Mouse (Mus musculus) ES-E14 (cell line): ENCODE measurements at regions not wholly inside any gene's neighbourhood (a gene's known extent, or its start where the extent isn't known, plus 50 kb on each side); places are given as distances from the start of the nearest gene placed in this dataset.

Experiments used
- DNase-seq: peaks from one replicate; pipeline ENCODE4 v3.0.0-alpha.2; 2013; ENCODE audit warnings: low read depth, low spot score
- H3K27ac ChIP-seq: 2 replicates; pipeline ENCODE4 v1.5.1; 2012; ENCODE audit warnings: low read depth, mild to moderate bottlenecking, low read length, moderate library complexity, mixed read lengths; ENCODE audit not compliant: poor library complexity, insufficient read depth, severe bottlenecking
- H3K36me3 ChIP-seq: 2 replicates; pipeline ENCODE4 v1.6.1; 2012; ENCODE audit warnings: mild to moderate bottlenecking, low read length, moderate library complexity, mixed read lengths; ENCODE audit not compliant: control insufficient read depth, poor library complexity, insufficient read depth, severe bottlenecking
- H3K4me1 ChIP-seq, 2 experiments: fragments of 150-350 bp in 1 of 2; sonication (generic) in 1 of 2; 2 replicates each; pipeline ENCODE4 v1.6.1; 2012; ENCODE audit warnings: low read length in 2 of 2, mild to moderate bottlenecking in 1 of 2, mixed read lengths in 1 of 2; ENCODE audit not compliant: control insufficient read depth in 2 of 2, insufficient read depth in 2 of 2, poor library complexity in 1 of 2
- H3K4me3 ChIP-seq, 2 experiments: fragments of 150-350 bp in 1 of 2; sonication (generic) in 1 of 2; 2 replicates each; pipeline ENCODE4 v1.5.1; 2012; ENCODE audit warnings: low read length in 2 of 2, low read depth in 1 of 2, mild to moderate bottlenecking in 1 of 2, mixed read lengths in 1 of 2; ENCODE audit not compliant: insufficient read depth in 1 of 2, poor library complexity in 1 of 2, severe bottlenecking in 1 of 2
- H3K9ac ChIP-seq: 2 replicates; pipeline ENCODE4 v1.6.1; 2012; ENCODE audit warnings: low read depth, mild to moderate bottlenecking, low read length, mixed read lengths; ENCODE audit not compliant: poor library complexity, insufficient read depth, severe bottlenecking
- H3K9me3 ChIP-seq: fragments of 150-350 bp; sonication (generic); 2 replicates; pipeline ENCODE4 v1.6.1; 2012; ENCODE audit warnings: low read depth, mild to moderate bottlenecking, low read length; ENCODE audit not compliant: control insufficient read depth, insufficient read depth
- CHD2 ChIP-seq: IDR thresholded peaks from 2 replicates; pipeline ENCODE4 v1.6.1; 2014; ENCODE audit warnings: mild to moderate bottlenecking, low read depth, low read length, inconsistent platforms
- HCFC1 ChIP-seq: IDR thresholded peaks from 2 replicates; pipeline ENCODE4 v1.6.1; 2012; ENCODE audit warnings: low read length, inconsistent platforms, borderline replicate concordance; ENCODE audit not compliant: insufficient read depth
- MAFK ChIP-seq: IDR thresholded peaks from 2 replicates; pipeline ENCODE4 v1.6.1; 2014; ENCODE audit warnings: mild to moderate bottlenecking, low read depth, low read length, inconsistent platforms; ENCODE audit not compliant: insufficient read depth
- ZC3H11A ChIP-seq: IDR thresholded peaks from 2 replicates; pipeline ENCODE4 v1.6.1; 2012; ENCODE audit warnings: low read depth, mild to moderate bottlenecking, inconsistent platforms, low read length, borderline replicate concordance
- ZNF384 ChIP-seq: IDR thresholded peaks from 2 replicates; pipeline ENCODE4 v1.6.1; 2012; ENCODE audit warnings: low read depth, low read length, inconsistent platforms
- in situ Hi-C, 2 experiments: fragments of 600-800 bp; cut with MboI; formaldehyde crosslinking; loops; one replicate each; pipeline ENCODE4 v1.15.1; 2025; ENCODE audit warnings: low sequenced_read_pairs in 2 of 2, inconsistent platforms in 1 of 2; ENCODE audit not compliant: unreplicated experiment in 2 of 2

GRCm38 (mm10) chr5:126862078-126862477 is 379.5 kb upstream of the Tmem132c start:
- Histone ChIP-seq H3K4me1 (no peaks in the 10 kb centered on the region), H3K4me3 (no peak overlapping the region), H3K9me3 (no peaks in the 10 kb centered on the region), H3K9ac (no peak overlapping the region), H3K27ac (no peak overlapping the region), H3K36me3 (no peaks in the 10 kb centered on the region)
- in situ Hi-C loops: no loop called here
- DNase-seq: no peak
- no peak for TF ChIP-seq ZC3H11A
- no peak for TF ChIP-seq ZNF384
- no peak for TF ChIP-seq HCFC1
- TF ChIP-seq MAFK: no peak
- TF ChIP-seq CHD2: no peak

- in situ Hi-C loops: no loop called here
- Histone ChIP-seq H3K36me3 (no peaks in the 10 kb centered on the region), H3K4me1 (no peaks in the 10 kb centered on the region), H3K27ac (no peak overlapping the region), H3K4me3 (no peak overlapping the region), H3K9me3 (no peaks in the 10 kb centered on the region), H3K9ac (no peak overlapping the region)
- no peak for TF ChIP-seq ZC3H11A
- no peak for TF ChIP-seq ZNF384
- TF ChIP-seq HCFC1: no peak
- no peak for TF ChIP-seq MAFK
- no peak for DNase-seq
These were observed 365.8 kb upstream of the Tmem132c start for GRCm38 (mm10) chr5:126875842-126876241.

- no peaks in the 10 kb centered on the region for H3K9me3 ChIP-seq
- DNase-seq: no peak
- in situ Hi-C loops: no loop called here
These were observed 350.9 kb upstream of the Tmem132c start for GRCm38 (mm10) chr5:126890710-126891109.

GRCm38 (mm10) chr5:126893063-126893462 is 348.5 kb upstream of the Tmem132c start:
- in situ Hi-C loops: no loop called here
- Histone ChIP-seq H3K9ac (no peak overlapping the region), H3K36me3 (no peaks in the 10 kb centered on the region), H3K9me3 (no peaks in the 10 kb centered on the region), H3K4me3 (no peak overlapping the region), H3K27ac (no peak overlapping the region), H3K4me1 (no peaks in the 10 kb centered on the region)
- DNase-seq: no peak
- no peak for TF ChIP-seq ZC3H11A
- no peak for TF ChIP-seq MAFK

More at GRCm38 (mm10) chr5:126890710-126891109, 350.9 kb upstream of the Tmem132c start:
- no peak overlapping the region for H3K27ac ChIP-seq
- no peaks in the 10 kb centered on the region for H3K36me3 ChIP-seq
- H3K4me3 ChIP-seq: no peak overlapping the region
- H3K9ac ChIP-seq: no peak overlapping the region
- no peak for TF ChIP-seq ZC3H11A
- TF ChIP-seq ZNF384: no peak
- TF ChIP-seq HCFC1: no peak
- no peak for TF ChIP-seq MAFK
- TF ChIP-seq CHD2: no peak
- H3K4me1 ChIP-seq: no peaks in the 10 kb centered on the region

GRCm38 (mm10) chr5:126910084-126910483 is 331.5 kb upstream of the Tmem132c start:
- TF ChIP-seq ZNF384 (no peak), MAFK (no peak), ZC3H11A (no peak), CHD2 (no peak), HCFC1 (no peak)
- in situ Hi-C loops: no loop called here
- no peak overlapping the region for H3K9ac ChIP-seq
- no peaks in the 10 kb centered on the region for H3K4me1 ChIP-seq
- H3K4me3 ChIP-seq: no peak overlapping the region
- DNase-seq: no peak
- no peaks in the 10 kb centered on the region for H3K9me3 ChIP-seq
- H3K27ac ChIP-seq: no peak overlapping the region
- H3K36me3 ChIP-seq: no peaks in the 10 kb centered on the region
